Mouse (Mus musculus): ENCODE results near the gene Gpr68.

GRCm38 (mm10) chr12:100886877-100887276 is 21.1 kb downstream of the Gpr68 start:
- TF ChIP-seq POLR2A (IDR thresholded peaks at IDR 0.05; ENCODE audit: low read depth, low read length) (no peak), CTCF (IDR thresholded peaks at IDR 0.05; ENCODE audit: borderline replicate concordance, insufficient read depth, low read length) (no peak)
